Mouse (Mus musculus): ENCODE measurements around the gene Crygb.

Gene Crygb

GRCm38 (mm10) chr1:65082188-65082587 is at the start of gene Crygb:
TSS of gene Crygb (minus strand) at chr1:65082288.
- no peak for DNase-seq (ENCODE audit: low read depth, low spot score)

DNA sequence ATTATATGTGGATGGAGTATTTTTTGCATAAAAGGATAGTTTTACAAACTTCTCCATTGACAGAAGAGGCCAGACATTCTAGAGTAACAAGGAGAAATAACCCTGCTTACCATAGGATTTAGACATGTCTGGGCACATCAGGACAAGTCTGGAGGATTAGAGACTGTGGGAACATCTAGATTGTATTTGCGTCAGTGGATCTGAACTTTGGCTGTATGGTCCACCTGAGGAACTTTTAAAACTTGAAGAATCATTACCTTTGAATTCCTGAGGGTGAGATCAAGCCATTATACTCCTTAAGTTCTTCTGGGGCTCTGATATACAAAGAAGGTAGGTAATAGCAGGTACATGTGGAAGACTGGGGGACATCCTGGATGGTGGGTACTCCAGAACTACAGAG is 49.6 kb upstream of the Crygb start:
- no peak for DNase-seq (ENCODE audit: low read depth, low spot score)

- no peak for DNase-seq (ENCODE audit: low read depth, low spot score)
Measured at GRCm38 (mm10) chr1:65130226-65130625, 48.1 kb upstream of the Crygb start.

DNA sequence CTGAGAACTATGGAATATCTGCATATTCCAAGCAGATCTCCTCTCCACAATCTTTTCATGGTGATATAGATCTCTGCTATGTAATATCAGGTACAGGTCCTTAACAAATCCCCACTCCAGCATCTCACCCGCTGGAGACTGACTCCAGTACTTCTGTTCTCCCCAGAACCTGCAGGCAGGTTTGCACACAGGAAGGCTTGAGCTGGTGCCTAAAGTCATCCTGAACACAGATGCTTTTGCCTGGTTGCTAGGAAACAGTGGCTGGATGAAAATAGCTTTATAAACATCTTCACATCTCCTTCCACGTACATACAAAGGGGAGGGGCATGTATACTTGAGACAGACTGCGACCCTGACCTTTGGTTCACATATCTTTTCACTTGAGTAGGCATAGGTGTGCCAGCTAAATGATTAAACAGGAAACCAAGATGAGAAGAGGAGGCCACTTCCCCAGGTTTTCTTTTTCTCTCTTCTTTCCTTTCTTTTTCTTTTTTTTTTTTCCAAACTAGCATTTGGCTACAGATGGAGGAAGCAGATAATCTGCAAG is 47.6 kb upstream of the Crygb start:
- DNase-seq (ENCODE audit: low read depth, low spot score): no peak

DNA sequence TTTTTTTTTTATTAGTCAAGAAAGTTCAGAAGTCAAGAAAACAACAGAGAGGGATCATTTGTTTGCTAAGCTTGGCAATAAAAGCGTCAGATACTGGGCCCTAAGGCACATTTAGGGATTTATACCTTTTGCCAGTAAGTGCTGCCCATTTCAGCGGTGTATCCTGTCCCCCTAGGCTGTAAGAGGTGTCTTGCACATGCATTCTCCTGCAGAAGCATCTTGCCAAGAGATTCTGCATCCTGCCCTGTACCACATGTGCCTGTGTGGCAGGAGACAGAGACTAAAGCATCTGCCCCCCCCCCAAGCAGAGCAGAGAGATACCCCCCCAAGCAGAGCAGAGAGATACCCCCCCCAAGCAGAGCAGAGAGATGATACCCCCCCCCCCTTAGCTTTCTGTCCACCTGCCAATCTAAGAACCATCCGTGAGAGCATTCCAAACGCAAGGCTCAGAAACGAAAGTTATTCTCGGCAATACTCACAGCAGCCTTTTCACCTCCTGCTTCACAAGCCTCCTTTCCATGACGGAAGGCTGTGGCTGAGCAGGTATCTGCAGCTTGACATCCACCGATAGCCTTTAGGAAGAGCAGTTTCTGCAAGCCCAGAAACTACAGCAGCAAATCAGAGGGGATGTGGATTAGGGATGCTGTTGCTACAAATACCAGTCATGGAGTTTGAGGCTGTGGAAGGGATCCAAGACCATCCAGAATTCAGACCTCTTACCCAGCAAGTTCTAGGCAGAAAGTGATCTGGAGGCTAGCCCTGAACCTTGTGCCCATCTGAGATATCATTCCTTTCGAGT is 40.7 kb upstream of the Crygb start, which contains the start of gene D630023F18Rik:
D630023F18Rik (minus strand) TSS at position 641 of the 799 bp plus-strand sequence.
- DNase-seq (ENCODE audit: low read depth, low spot score): no peak

- DNase-seq (ENCODE audit: low read depth, low spot score): no peak
Measured at GRCm38 (mm10) chr1:65119438-65119837, 37.4 kb upstream of the Crygb start, which contains the start of gene Gm28845. TSS of gene Gm28845 (minus strand) at chr1:65119558.

DNA sequence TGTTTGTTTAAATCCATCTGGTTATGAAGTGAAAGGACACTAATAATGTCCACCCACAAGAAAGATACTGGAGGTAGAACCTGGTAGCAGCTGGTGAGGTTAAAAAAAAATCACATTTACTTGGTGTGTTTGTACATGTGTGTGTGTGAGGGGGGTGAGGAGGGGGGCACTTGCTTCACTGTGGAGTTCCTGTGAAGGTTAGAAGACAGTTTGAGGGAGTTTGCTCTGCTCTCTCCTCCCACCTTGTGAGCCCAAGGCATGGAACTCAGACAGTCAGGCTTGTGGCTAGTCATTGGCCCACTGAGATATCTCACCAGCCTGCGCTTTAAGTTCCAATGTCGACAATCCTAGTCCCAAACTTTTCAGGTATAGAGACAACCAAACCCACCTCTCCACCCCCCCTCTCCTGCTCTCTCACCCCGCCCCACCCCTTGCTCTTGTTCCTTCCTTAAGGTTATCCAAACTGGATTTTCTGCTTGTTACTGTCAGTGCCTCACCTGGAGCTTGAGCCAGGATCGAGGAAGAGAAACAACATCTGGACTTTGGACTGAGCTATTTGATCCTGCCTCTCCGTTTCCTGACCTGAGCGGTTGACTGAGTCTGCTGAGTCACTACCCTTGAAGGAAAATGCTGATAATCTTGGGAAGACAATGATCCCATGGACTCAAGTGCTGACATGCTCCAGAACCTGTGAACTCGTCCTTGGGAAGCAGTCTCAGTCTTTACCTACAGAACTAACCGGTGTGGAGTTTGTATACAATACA is 36.2 kb upstream of the Crygb start:
- DNase-seq (ENCODE audit: low read depth, low spot score): peak; percentile 24

DNA sequence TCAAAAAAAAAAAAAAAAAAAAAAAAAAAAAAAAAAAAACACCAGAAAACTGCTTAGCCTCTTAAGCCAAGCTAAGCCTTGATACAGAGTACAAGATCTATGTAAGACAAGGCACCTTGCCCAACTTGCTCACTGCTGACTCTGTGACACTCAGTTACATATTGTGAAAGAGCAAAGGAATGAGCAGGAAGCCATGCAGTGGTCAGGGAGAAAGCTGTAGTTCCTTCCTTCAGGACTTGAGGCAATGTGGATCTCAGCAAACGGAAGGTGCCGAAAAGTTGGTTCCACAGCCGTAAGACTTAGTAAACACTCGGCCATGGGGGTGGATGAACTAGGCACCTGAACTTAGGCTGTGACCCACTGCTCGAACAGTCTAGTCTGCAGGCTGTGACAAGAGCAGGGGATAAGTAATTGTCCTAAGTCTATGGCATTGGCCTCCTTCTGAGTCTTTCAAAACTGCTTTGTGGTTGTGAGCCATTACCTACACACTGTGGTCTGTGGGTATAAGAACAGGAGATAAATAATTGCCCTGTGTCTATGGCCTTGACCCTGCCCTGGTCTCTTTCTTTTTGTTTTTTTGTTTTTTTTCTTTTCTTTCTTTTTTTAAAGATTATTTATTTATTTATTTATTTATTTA is 31.6 kb upstream of the Crygb start:
- DNase-seq (ENCODE audit: low read depth, low spot score): no peak

- DNase-seq (ENCODE audit: low read depth, low spot score): no peak
Measured at GRCm38 (mm10) chr1:65112807-65113196, 30.7 kb upstream of the Crygb start.

DNA sequence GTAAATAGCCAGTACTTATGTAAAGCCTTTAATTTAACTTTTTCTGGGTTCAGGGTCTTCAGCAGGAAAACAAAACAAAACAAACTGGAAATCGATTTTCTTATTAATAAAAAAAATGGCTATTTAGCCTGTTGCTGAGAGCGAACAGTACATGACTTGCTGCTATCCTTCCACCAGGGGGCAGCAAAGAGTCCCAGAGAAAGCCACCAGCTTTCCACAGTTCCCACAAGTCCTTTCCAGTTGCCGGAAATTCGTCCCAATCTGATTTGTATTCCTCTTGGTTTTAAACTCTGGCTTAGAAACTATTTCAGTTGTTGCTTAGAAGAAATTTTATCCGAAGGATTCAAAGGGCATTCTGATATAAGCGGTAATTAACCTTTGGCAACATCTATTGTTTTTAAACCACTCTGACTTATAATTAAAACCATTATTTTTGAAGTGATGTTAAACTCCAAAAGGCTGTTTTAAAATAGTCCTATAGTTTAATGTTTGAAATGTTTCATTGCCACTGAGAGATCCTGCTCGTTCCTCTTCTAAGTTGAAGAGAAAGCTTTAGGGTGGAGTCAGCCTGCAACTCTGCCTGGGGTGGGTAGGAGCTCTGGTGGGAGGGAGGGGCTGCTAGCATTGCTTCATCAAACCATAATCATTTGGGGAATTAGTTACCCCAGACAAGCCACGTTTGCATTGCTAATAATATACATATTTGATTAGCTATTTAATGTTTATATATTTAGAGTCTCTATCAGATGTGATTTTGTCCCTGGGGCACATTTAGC is 30.1 kb upstream of the Crygb start:
- DNase-seq (ENCODE audit: low read depth, low spot score): peak; percentile 92

- DNase-seq (ENCODE audit: low read depth, low spot score): peak; percentile 80
Measured at GRCm38 (mm10) chr1:65109756-65110435, 27.8 kb upstream of the Crygb start.

DNA sequence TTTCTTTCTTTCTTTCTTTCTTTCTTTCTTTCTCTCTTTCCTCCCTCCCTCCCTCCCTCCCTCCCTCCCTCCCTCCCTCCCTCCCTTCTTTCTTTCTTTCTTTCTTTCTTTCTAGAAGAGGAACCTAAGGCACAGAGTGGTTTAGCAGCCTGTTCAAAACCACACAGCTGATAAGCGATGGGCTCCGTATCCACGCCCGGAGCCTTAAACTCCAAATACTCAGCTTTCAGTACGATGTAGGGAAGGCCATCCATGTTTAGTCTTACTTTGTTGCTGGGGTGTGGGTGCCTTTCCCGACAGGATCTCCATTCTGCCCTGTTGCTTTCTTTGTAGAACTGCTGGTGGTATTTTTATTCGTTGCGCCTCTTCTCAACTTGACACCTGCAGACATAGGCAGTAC is 27.1 kb upstream of the Crygb start:
- DNase-seq (ENCODE audit: low read depth, low spot score): no peak

- no peak for DNase-seq (ENCODE audit: low read depth, low spot score)
Measured at GRCm38 (mm10) chr1:65107654-65108279, 25.7 kb upstream of the Crygb start.

GRCm38 (mm10) chr1:65103273-65103672 is 21.2 kb upstream of the Crygb start, which contains the start of gene Cryga:
TSS of gene Cryga (minus strand) at chr1:65103373.
- DNase-seq (ENCODE audit: low read depth, low spot score): peak; percentile 27

GRCm38 (mm10) chr1:65096953-65097352 is 14.9 kb upstream of the Crygb start:
- no peak for DNase-seq (ENCODE audit: low read depth, low spot score)

GRCm38 (mm10) chr1:65091566-65091965 is 9.5 kb upstream of the Crygb start:
- no peak for DNase-seq (ENCODE audit: low read depth, low spot score)

DNA sequence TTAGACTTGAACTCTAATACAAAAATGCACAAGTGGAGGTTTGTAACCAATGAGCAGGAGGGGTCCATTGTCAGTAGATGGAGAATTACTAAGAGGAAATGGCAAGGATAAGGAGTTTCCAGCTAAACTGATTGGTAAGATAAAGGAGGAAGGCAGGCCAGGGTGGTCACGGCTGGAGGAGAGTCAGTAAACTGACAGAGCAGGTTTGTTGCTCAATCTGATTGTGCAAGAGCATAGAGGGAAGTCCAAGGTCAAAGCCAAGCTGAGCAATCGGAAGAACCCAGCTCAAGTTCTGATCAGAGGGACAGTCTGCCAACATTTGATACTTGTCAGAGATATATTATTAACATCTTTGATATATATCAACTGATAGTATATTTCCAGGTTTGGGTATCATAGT is 8.3 kb upstream of the Crygb start:
- DNase-seq (ENCODE audit: low read depth, low spot score): no peak

DNA sequence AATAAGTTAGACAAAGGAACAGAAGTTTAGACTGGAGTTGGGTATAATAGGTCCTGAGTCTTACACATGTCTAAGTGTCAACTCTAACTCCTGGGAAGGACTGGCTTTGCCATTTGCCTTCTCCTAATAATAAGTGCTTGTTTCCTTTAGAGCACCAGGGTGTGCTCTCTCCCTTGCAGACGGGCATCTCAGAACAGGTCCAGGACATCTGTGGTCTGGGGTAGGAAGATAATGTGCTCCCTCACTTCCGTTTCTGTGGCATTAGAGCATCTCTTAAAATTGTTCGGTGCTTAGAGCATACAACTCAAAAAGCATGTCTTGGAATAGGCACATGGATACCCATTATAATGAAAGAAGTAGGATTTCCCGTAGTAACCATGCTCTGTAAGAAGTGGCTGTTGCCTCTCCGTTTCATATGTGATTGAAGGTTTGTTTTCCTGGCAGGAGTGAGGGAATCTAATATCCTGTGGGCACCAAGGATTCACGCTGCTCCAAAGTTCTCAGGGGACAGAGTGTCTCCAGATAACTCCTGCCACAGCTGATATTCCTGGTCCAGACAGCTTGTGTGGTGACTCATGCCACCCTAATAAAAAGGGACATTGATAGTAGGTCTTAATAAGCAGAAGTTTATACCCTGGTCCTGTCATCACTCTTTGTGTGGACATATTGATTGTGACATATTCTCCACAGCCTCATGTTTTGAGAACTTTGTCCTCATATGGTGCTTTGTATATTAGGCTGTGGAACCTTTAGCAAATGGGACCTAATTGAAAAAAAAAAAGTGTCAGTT is 6.7 kb upstream of the Crygb start:
- DNase-seq (ENCODE audit: low read depth, low spot score): no peak

DNA sequence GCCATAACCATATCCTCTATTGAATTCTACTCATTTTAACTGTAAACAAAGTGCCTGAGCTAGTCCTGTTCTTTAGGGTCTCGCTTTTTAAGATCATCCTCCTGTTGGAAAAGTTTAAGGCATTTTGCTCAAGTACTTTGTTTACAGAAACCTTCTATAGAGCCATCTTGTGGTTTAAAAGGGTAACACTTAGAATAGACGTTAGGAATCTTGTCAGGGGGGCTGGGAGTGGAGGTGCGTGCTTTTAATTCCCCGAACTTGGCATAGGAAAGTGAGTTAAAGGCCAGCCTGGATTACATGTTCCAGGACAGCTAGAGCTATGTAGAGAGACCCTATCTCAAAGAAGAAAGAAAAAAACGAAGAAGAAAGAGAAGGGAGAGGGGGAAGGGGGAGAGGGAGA is 6.5 kb downstream of the Crygb start:
- peak; percentile 46 for DNase-seq (ENCODE audit: low read depth, low spot score)

Measured in R1 (cell line).